In genomic region chr6:31564182-31564531, GRCm38 (mm10) we compare ENCODE assay signal across 9 mouse cellular contexts. TPM values are rescaled to one million over a fixed set of nuclear protein-coding genes. Genes with fewer than 3 reads are reported as not detected.
A peak's percentile ranks its signal among the peaks of the same experiment; 100 is the strongest.
DNase-seq lines count a peak whose midpoint lies in the region; ATAC-seq and TF ChIP-seq lines count a peak whose summit lies in the region.
"Had no signal": no experiment of that assay in that cellular context is flagged by ENCODE, and none has a peak within 500 bp of the region (broad histone marks: within the 10 kb centered on the region; RNA-seq: fewer than 3 reads in every experiment).

No protein-coding gene starts in this region.

- peak overlapping the region; percentile 97 for H3K4me2 ChIP-seq in limb, embryonic 15.5 days
- H3K4me2 ChIP-seq in stomach, postnatal 0 days (replicated peaks; ENCODE audit: low read depth) = peak overlapping the region; percentile 85

- peaks cover 18% of the 10 kb centered on the region for H3K4me1 ChIP-seq in testis, adult 2 months (ENCODE audit: control insufficient read depth, insufficient read depth, low read length)
- peaks cover 32% of the 10 kb centered on the region for H3K4me1 ChIP-seq in limb, embryonic 15.5 days
- H3K4me1 ChIP-seq in stomach, postnatal 0 days (replicated peaks; ENCODE audit: control insufficient read depth, insufficient read depth) = peaks cover 2% of the 10 kb centered on the region; the same call in 1 of the 2 replicates

- peak overlapping the region; percentile 45; the same call in 1 of the 2 replicates for H3K9ac ChIP-seq in limb, embryonic 15.5 days
- H3K9ac ChIP-seq in stomach, postnatal 0 days (ENCODE audit: low read length) = peak overlapping the region; percentile 27; the same call in 1 of the 2 replicates

- H3K4me3 ChIP-seq in testis, adult 2 months (ENCODE audit: control insufficient read depth, low read depth, low read length) = peak overlapping the region; percentile 75
- H3K4me3 ChIP-seq in limb, embryonic 15.5 days = peak overlapping the region; percentile 59
- peak overlapping the region; percentile 57 for H3K4me3 ChIP-seq in stomach, postnatal 0 days (ENCODE audit: low read depth, low read length)

- H3K27me3 ChIP-seq in testis, adult 2 months (ENCODE audit: control insufficient read depth, insufficient read depth, low read length) = no peaks in the 10 kb centered on the region; the same call in 1 of the 2 replicates
- H3K27me3 ChIP-seq in limb, embryonic 15.5 days = peaks cover 78% of the 10 kb centered on the region
- peaks cover 2% of the 10 kb centered on the region; the same call in 1 of the 2 replicates for H3K27me3 ChIP-seq in stomach, postnatal 0 days (ENCODE audit: control insufficient read depth, insufficient read depth, low read length)

- no peak for TF ChIP-seq CTCF in testis, adult 2 months (IDR thresholded peaks at IDR 0.05; ENCODE audit: control insufficient read depth, insufficient read depth, insufficient replicate concordance, low read depth, low read length)
- no peak for TF ChIP-seq CTCF in stomach, postnatal 0 days (IDR thresholded peaks at IDR 0.05; ENCODE audit: low read depth)

- DNase-seq in gastrocnemius, postnatal 10 days = peak; percentile 22
- no peak for DNase-seq in gastrocnemius, adult 18-20 months (ENCODE audit: low spot score)
- DNase-seq in testis, postnatal 10 days (ENCODE audit: low spot score) = no peak
- no peak for DNase-seq in stomach, postnatal 0 days (ENCODE audit: low spot score)
- DNase-seq in embryo, embryonic 11 days = no peak
- no peak for DNase-seq in adrenal gland, postnatal 36 days

- WGBS in limb, embryonic 15.5 days = under 1% methylated on average over 18 of the region's 18 CpGs
- WGBS in stomach, postnatal 0 days = 2% methylated on average over 18 of the region's 18 CpGs

- no peak for TF ChIP-seq POLR2A in testis, adult 2 months (IDR thresholded peaks at IDR 0.05; ENCODE audit: control insufficient read depth, low read depth, low read length)

- H3K9me3 ChIP-seq in limb, embryonic 15.5 days = no peaks in the 10 kb centered on the region
- no peaks in the 10 kb centered on the region for H3K9me3 ChIP-seq in stomach, postnatal 0 days (ENCODE audit: control insufficient read depth, low read length)

- H3K36me3 ChIP-seq in testis, adult 2 months (ENCODE audit: control insufficient read depth, insufficient read depth, low read length) = no peaks in the 10 kb centered on the region
- H3K36me3 ChIP-seq in limb, embryonic 15.5 days = no peaks in the 10 kb centered on the region
- H3K36me3 ChIP-seq in stomach, postnatal 0 days (ENCODE audit: control insufficient read depth, insufficient read depth, low read length) = no peaks in the 10 kb centered on the region

- ATAC-seq in limb, embryonic 15.5 days (ENCODE audit: insufficient number of reproducible peaks, low FRiP score, low TSS enrichment, low read depth) = no peak
- ATAC-seq in stomach, postnatal 0 days (ENCODE audit: low FRiP score, low TSS enrichment) = no peak; the same call in 1 of the 2 replicates

- TF ChIP-seq EP300 in stomach, postnatal 0 days (optimal IDR thresholded peaks at IDR 0.05) = no peak

- H3K27ac ChIP-seq in testis, adult 2 months (ENCODE audit: control insufficient read depth, insufficient read depth, low read depth, low read length) = no peak overlapping the region
- no peak overlapping the region for H3K27ac ChIP-seq in limb, embryonic 15.5 days
- no peak overlapping the region for H3K27ac ChIP-seq in stomach, postnatal 0 days (replicated peaks)

RNA-seq across cellular contexts. Expression of gene Podxl, which starts 0.4 kb away (rescaled TPM):
- 10 to 100 TPM; 24.2 to 28.3 TPM for total RNA-seq in gastrocnemius, postnatal 10 days (2021)
- total RNA-seq in gastrocnemius, adult 18-20 months (2021) = 10 to 100 TPM; 13.1 to 28.0 TPM
- 2.1 and 2.2 TPM in 2 replicates for polyA plus RNA-seq in testis, adult 2 months (2012; rRNA removed)
- polyA plus RNA-seq in limb, embryonic 15.5 days (2015; fragmentation: Nextera tagmentation; extraction: Ambion mirVana) = 7.8 and 8.1 TPM in 2 replicates
- polyA plus RNA-seq in stomach, postnatal 0 days (2015; fragmentation: Nextera tagmentation; extraction: Ambion mirVana) = 6.6 and 6.7 TPM in 2 replicates
- 10 to 100 TPM; 39.4 to 59.5 TPM for total RNA-seq in adrenal gland, postnatal 36 days (2021)
- polyA plus RNA-seq: CD4-positive, CD25-positive, alpha-beta regulatory T cell, adult 4 months had no signal
